Mouse (Mus musculus): ENCODE data around the gene Ubqln4. TPM values are rescaled to one million over a fixed set of nuclear protein-coding genes. Genes with fewer than 3 reads are reported as not detected.
A peak's percentile ranks its signal among the peaks of the same experiment; 100 is the strongest.

Ubqln4 gene
- total RNA-seq, 4 experiments from 2014 or later, result 91.9 to 112 (median 94.6) TPM

DNA sequence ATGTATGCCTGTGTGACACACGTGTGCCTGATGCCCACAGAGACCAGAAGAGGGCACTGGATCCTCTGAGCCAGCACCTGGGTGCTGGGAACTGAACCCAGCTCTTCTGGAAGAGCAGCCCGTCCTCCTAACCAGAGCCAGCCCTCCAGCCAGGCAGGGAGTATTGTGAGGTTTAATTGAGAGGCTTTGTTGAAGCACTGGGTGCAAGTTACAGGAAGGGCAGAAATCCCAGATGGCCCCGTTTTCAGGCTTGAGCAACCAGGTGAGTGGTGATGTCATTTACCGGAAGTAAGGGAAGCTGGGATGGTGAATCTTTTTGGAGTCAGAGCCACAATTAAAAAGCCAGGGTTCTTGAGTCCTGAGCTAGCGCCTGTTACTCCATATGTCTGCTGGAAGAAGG is 28.5 kb upstream of the Ubqln4 start:
- DNase-seq (ENCODE audit: low spot score in 2 of 2), result no peak

DNA sequence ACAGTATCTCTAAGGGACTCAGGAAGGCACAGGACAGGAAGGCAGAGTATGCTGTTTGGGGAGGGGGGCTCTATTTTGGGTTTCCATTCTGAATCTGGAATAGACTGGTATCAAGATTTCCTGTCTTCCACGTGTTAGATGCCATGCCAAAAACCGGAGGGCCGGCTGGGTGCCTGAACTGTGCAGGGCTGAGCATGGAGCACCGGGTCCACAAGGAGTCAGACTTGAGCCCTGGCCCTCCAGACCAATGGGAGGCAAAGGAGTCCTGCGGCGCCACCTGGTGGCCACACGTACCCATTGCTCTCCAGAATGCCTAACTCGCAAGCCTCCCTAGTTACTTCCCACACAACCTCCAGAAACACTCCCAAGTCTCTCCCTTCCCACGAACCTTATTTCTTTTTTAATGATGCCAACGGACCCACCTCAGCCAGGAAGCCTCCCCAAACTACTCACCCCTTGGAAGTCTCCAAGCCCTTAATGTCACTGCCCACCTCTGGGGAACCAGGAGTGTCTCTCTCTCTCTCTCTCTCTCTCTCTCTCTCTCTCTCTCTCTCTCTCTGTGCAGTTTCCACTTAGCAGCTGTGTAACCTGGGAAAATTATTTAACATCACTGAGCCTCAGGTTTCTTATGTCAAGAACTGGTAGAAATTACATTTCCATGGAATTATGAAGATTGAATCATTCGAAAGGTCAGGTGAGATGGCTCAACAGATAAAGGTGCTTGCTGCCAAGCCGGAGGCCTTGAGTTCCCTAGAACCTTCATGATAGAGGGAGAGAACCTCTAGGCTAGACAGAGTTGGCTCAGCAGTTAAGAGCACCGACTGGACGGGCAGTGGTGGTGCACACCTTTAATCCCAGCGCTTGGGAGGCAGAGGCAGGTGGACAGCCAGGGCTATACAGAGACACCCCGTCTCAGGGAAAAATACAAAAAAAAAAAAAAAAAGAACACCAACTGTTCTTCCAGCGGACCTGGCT is 27.1 kb upstream of the Ubqln4 start:
- peak; percentile 76 to 82 for DNase-seq (ENCODE audit: low spot score in 2 of 2)

GRCm38 (mm10) chr3:88527565-88527964 is 26.0 kb upstream of the Ubqln4 start:
- DNase-seq (ENCODE audit: low spot score in 2 of 2), result no peak

DNA sequence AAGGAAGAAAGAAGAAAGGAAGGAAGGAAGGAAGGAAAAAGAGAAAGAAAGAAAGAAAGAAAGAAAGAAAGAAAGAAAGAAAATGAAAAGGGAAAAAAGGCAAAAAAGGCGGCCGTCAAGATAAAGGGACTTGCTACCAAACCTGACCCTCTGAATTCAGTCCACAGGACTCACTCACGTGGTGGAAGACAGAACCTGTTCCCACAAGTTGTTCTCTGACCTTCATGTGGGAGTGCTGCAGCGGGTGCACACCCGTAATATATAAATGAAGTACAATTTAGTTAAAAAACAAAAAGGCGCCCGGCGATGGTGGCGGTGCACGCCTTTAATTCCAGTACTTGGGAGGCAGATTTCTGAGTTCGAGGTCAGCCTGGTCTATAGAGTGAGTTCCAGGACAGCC is 24.9 kb upstream of the Ubqln4 start:
- DNase-seq (ENCODE audit: low spot score in 2 of 2), result no peak

GRCm38 (mm10) chr3:88529204-88530000 is 24.2 kb upstream of the Ubqln4 start:
- no peak for DNase-seq (ENCODE audit: low spot score in 2 of 2)

GRCm38 (mm10) chr3:88530082-88530864 is 23.3 kb upstream of the Ubqln4 start:
- DNase-seq (ENCODE audit: low spot score in 2 of 2), result no peak

- peak; percentile 67 to 69 for DNase-seq (ENCODE audit: low spot score in 2 of 2)
Measured at GRCm38 (mm10) chr3:88531348-88532298, 21.9 kb upstream of the Ubqln4 start.

GRCm38 (mm10) chr3:88532299-88532674 is 21.3 kb upstream of the Ubqln4 start, which contains the start of gene Mex3a:
Gene Mex3a (plus strand): TSS chr3:88532395.
- no peak for DNase-seq (ENCODE audit: low spot score in 2 of 2)

DNA sequence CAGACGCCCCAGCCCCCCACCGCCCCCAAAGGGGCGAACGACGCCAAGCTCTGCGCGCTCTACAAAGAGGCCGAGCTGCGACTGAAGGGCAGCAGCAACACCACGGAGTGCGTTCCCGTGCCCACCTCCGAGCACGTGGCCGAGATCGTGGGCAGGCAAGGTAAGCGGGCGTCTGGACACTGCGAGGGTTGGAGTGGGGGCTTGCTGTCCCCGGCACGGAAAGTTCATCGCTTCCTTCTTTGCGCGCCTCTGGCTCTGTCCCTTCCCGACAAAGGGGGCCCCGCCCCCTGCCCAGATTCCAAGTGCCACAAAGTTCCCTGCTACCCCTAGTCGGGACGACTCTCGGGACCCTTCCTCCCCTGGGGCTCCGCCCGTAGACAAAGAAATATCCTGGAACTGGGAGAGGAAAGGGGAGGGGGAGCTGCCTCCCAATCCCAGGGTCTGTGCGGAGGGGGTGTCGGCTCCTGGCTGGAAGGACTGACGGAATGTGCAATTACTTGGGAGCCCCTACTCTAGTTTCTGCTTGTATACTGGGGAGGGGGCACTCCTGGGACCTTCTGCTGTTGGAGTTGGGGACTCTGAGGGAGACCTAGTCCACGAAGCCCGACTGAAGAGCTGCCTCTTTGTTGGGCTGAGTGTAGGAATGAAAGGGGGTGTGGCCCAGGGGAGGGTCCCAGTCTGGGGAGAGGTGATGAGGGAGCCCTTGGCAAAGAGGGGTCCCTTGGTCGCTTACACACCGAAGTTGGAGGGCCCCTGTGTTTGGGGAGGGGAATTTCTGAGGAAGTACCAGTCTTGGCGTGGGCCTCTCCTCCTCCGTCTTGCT is 20.7 kb upstream of the Ubqln4 start:
- no peak for DNase-seq (ENCODE audit: low spot score in 2 of 2)

GRCm38 (mm10) chr3:88533706-88534105 is 19.9 kb upstream of the Ubqln4 start:
- no peak for DNase-seq (ENCODE audit: low spot score in 2 of 2)

GRCm38 (mm10) chr3:88535005-88535404 is 18.6 kb upstream of the Ubqln4 start:
- no peak for DNase-seq (ENCODE audit: low spot score in 2 of 2)

DNA sequence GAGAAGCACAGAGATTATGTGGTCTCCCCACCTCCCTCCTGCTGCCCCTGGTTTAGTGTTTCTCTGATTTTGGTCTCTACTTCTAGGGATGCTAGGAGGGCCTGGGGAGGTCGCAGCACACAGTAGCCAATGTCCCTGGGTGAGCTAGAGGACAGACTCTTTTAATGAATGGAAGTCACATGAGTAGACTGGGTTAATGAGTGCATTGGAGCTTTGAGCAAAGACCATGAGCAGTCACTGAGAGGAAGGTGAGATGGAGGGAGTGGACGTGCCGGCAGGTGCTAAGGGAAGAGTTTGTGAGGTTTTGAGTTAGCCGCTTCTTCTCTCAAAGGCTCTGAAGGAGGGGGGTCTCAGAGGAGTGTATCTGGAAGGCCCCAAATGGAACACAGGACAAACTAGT is 18.0 kb upstream of the Ubqln4 start:
- no peak for DNase-seq (ENCODE audit: low spot score in 2 of 2)

GRCm38 (mm10) chr3:88536103-88536930 is 17.2 kb upstream of the Ubqln4 start:
- peak; percentile 77 to 84 for DNase-seq (ENCODE audit: low spot score in 2 of 2)

DNA sequence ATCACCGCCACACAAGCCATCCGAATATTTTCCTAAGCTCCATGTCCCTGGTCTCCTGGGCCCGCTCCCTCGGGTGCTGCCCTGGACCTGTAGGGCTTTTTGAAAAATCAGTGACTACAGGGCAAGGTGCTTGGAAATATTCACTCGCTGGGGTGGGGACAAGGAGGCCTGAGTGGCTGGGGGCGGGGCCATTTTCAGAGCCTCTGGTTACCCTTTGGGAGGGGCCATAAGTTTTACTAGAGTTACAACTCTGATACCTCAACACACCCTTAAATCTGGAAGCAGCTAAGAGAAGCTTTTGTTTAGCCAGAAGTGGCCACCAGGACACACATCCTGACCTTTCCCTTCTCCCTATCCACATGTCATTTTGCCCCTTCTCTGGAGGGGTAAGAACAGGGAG is 16.4 kb upstream of the Ubqln4 start:
- DNase-seq (ENCODE audit: low spot score in 2 of 2), result no peak

DNA sequence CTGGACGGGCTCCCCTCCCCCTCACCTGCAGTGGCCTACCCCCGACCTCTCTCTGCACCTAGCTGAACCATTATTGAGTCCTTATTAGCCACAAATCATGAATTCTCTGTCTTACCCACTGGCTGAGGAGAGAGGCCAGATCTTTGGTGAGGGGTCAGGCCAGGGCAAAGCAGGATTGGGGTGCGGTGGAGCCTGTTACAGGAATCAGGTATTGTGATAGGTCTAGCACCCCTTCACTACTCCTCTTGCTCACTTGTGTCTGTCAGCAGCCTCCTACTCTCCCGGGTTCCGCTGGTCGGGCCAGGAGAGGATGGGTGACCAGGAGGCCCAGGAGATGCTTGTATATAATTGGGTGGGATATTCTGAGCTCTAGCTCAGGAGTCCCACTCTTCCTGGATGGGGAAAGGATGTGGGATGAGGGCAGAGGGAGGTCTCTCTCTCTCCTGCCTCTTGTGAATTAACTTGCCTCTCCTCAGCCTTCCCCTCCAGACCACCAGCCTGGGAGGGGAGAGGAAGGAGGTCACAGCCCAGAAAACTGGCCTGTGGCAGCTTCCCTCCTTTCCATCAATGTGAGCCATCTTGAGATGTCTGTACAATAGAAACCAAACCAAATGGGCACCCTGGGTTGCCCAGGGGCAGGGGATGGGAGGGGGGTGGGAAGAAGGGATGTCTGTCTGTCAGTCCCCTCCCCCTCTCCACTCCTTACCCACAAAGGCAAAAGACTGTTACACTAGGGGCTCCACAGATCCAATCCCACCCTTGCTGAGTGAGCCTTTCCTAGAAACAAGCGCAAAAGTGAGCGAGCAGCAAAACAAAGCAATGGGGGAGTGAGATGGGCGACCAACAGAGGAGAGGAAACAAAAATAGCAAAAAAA is 15.1 kb upstream of the Ubqln4 start:
- DNase-seq (ENCODE audit: low spot score in 2 of 2), result no peak

- DNase-seq (ENCODE audit: low spot score in 2 of 2), result no peak
Measured at GRCm38 (mm10) chr3:88539397-88539796, 14.2 kb upstream of the Ubqln4 start.

DNA sequence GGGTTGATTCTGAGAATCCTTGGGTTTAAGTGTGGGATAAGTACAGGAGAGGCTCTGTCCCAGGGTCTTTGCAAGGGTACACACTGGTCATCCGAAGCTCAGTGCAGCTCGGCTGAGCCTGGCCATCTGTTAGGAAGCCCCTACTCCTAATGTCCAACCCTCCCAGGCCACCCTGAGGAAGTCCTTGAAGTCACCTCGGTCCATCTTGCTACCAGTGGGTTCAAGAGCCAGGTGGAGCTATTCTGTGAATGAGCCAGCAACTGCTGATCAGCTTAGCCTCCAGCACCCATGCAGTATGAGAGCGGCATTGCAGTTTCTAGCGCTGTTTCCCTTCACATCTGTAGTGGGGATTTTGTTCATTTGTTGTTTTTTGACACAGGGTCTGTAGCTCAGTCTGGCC is 13.5 kb upstream of the Ubqln4 start:
- no peak for DNase-seq (ENCODE audit: low spot score in 2 of 2)
